Mouse (Mus musculus) CH12.LX (cell line): ENCODE measurements at regions not wholly inside any gene's neighbourhood (a gene's known extent, or its start where the extent isn't known, plus 50 kb on each side); places are given as distances from the start of the nearest gene placed in this dataset.

Experiments used
- DNase-seq: peaks from one replicate; pipeline ENCODE4 v3.0.0-alpha.2; 2013; ENCODE audit errors: extremely low read depth
- H3K27ac ChIP-seq: 2 replicates; pipeline ENCODE4 v1.5.1; 2012; ENCODE audit warnings: low read depth, mild to moderate bottlenecking, control low read depth, moderate library complexity; ENCODE audit not compliant: insufficient read depth
- H3K27me3 ChIP-seq: replicated peaks from 2 replicates; pipeline ENCODE3; 2012; ENCODE audit warnings: inconsistent platforms
- H3K36me3 ChIP-seq, 2 experiments: replicated peaks in 1 of 2; 2 replicates each; pipeline versions ENCODE3 to v1.6.1; 2012; ENCODE audit warnings: inconsistent platforms in 1 of 2, low read length in 1 of 2, mild to moderate bottlenecking in 1 of 2, mixed read lengths in 1 of 2, moderate library complexity in 1 of 2; ENCODE audit not compliant: control insufficient read depth in 1 of 2, insufficient read depth in 1 of 2
- H3K4me1 ChIP-seq, 2 experiments: 2 replicates each; pipeline ENCODE4 v1.6.1; 2012; ENCODE audit warnings: inconsistent platforms in 1 of 2, moderate library complexity in 1 of 2; ENCODE audit not compliant: insufficient read depth in 2 of 2, control insufficient read depth in 1 of 2
- H3K4me2 ChIP-seq: 2 replicates; pipeline ENCODE4 v1.6.1; 2012; ENCODE audit warnings: low read depth, mild to moderate bottlenecking, control low read depth; ENCODE audit not compliant: poor library complexity, insufficient read depth, severe bottlenecking
- H3K4me3 ChIP-seq, 3 experiments: fragments of 150-350 bp in 1 of 3; sonication (generic) in 1 of 3; replicated peaks in 1 of 3; 2 replicates each; pipeline versions ENCODE3 to v1.5.1; 2011 to 2012; ENCODE audit warnings: low read depth in 2 of 3, low read length in 2 of 3, mild to moderate bottlenecking in 2 of 3, moderate library complexity in 2 of 3, control low read depth in 1 of 3, improper control_type of control experiment in 1 of 3, inconsistent platforms in 1 of 3, mixed read lengths in 1 of 3; ENCODE audit not compliant: poor library complexity in 1 of 3
- H3K79me2 ChIP-seq: replicated peaks from 2 replicates; pipeline ENCODE4 v1.6.1; 2012; ENCODE audit warnings: mild to moderate bottlenecking, moderate library complexity; ENCODE audit not compliant: control insufficient read depth, poor library complexity, insufficient read depth, severe bottlenecking; ENCODE audit errors: extremely low read depth
- H3K9ac ChIP-seq: 2 replicates; pipeline ENCODE4 v1.6.1; 2012; ENCODE audit warnings: low read depth, mild to moderate bottlenecking, control low read depth, moderate library complexity; ENCODE audit not compliant: insufficient read depth
- H3K9me3 ChIP-seq: replicated peaks from 2 replicates; pipeline ENCODE3; 2012; ENCODE audit warnings: low read length, inconsistent platforms, mixed read lengths
- BHLHE40 ChIP-seq: IDR thresholded peaks from 2 replicates; pipeline ENCODE4 v1.6.1; 2011; ENCODE audit warnings: mild to moderate bottlenecking, low read depth, low read length, improper control_type of control experiment
- CHD1 ChIP-seq: IDR thresholded peaks from 2 replicates; pipeline ENCODE4 v1.6.1; 2012; ENCODE audit warnings: low read depth, low read length, improper control_type of control experiment, inconsistent platforms
- CHD2 ChIP-seq: IDR thresholded peaks from 2 replicates; pipeline ENCODE4 v1.6.1; 2011; ENCODE audit warnings: low read length, improper control_type of control experiment
- CTCF ChIP-seq, 2 experiments: IDR thresholded peaks in 1 of 2; conservative IDR thresholded peaks in 1 of 2; 2 replicates each; pipeline ENCODE4 v1.5.1; 2011 to 2012; ENCODE audit warnings: low read depth in 2 of 2, low read length in 2 of 2, improper control_type of control experiment in 1 of 2, inconsistent platforms in 1 of 2, mild to moderate bottlenecking in 1 of 2, moderate library complexity in 1 of 2
- E2F4 ChIP-seq: IDR thresholded peaks from 2 replicates; pipeline ENCODE4 v1.6.1; 2011; ENCODE audit warnings: low read depth, low read length, improper control_type of control experiment; ENCODE audit not compliant: insufficient replicate concordance
- ELF1 ChIP-seq: IDR thresholded peaks from 2 replicates; pipeline ENCODE4 v1.6.1; 2014; ENCODE audit warnings: low read depth, mild to moderate bottlenecking, inconsistent platforms, low read length, improper control_type of control experiment
- EP300 ChIP-seq: IDR thresholded peaks from 2 replicates; pipeline ENCODE4 v1.6.1; 2011; ENCODE audit warnings: low read length, improper control_type of control experiment
- ETS1 ChIP-seq: conservative IDR thresholded peaks from 2 replicates; pipeline ENCODE4 v1.6.1; 2012; ENCODE audit warnings: low read depth, mild to moderate bottlenecking, inconsistent platforms, low read length, improper control_type of control experiment, moderate library complexity
- GABPA ChIP-seq: IDR thresholded peaks from 2 replicates; pipeline ENCODE4 v1.6.1; 2012; ENCODE audit warnings: low read depth, low read length, improper control_type of control experiment, inconsistent platforms; ENCODE audit not compliant: insufficient replicate concordance
- HCFC1 ChIP-seq: IDR thresholded peaks from 2 replicates; pipeline ENCODE4 v1.6.1; 2012; ENCODE audit warnings: low read depth, mild to moderate bottlenecking, inconsistent platforms, low read length, improper control_type of control experiment
- IRF4 ChIP-seq: IDR thresholded peaks from 2 replicates; pipeline ENCODE4 v1.6.1; 2014; ENCODE audit warnings: low read depth, mild to moderate bottlenecking, inconsistent platforms, low read length, improper control_type of control experiment
- JUN ChIP-seq: IDR thresholded peaks from 2 replicates; pipeline ENCODE4 v1.6.1; 2011; ENCODE audit warnings: low read depth, mild to moderate bottlenecking, low read length, improper control_type of control experiment, moderate library complexity; ENCODE audit not compliant: insufficient read depth
- JUND ChIP-seq: conservative IDR thresholded peaks from 2 replicates; pipeline ENCODE4 v1.6.1; 2011; ENCODE audit warnings: low read depth, low read length, improper control_type of control experiment
- KAT2A ChIP-seq: IDR thresholded peaks from 2 replicates; pipeline ENCODE4 v1.6.1; 2012; ENCODE audit warnings: low read length, improper control_type of control experiment, inconsistent platforms; ENCODE audit not compliant: insufficient replicate concordance
- MAFK ChIP-seq: IDR thresholded peaks from 2 replicates; pipeline ENCODE4 v1.6.1; 2011; ENCODE audit warnings: low read length, improper control_type of control experiment; ENCODE audit not compliant: insufficient replicate concordance
- MAX ChIP-seq: IDR thresholded peaks from 2 replicates; pipeline ENCODE4 v1.6.1; 2011; ENCODE audit warnings: low read length, improper control_type of control experiment
- MAZ ChIP-seq: IDR thresholded peaks from 2 replicates; pipeline ENCODE4 v1.6.1; 2012; ENCODE audit warnings: low read depth, mild to moderate bottlenecking, inconsistent platforms, low read length, improper control_type of control experiment, moderate library complexity
- MEF2A ChIP-seq: IDR thresholded peaks from 2 replicates; pipeline ENCODE4 v1.6.1; 2014; ENCODE audit warnings: low read depth, mild to moderate bottlenecking, inconsistent platforms, low read length, improper control_type of control experiment, borderline replicate concordance
- MYC ChIP-seq: IDR thresholded peaks from 2 replicates; pipeline ENCODE4 v1.6.1; 2011; ENCODE audit warnings: low read depth, mild to moderate bottlenecking, improper control_type of control experiment, low read length
- NELFE ChIP-seq: IDR thresholded peaks from 2 replicates; pipeline ENCODE4 v1.6.1; 2011; ENCODE audit warnings: low read depth, low read length, improper control_type of control experiment
- POLR2A ChIP-seq: IDR thresholded peaks from 2 replicates; pipeline ENCODE4 v1.6.1; 2011; ENCODE audit warnings: low read depth, mild to moderate bottlenecking, improper control_type of control experiment, low read length
- POLR2AphosphoS2 ChIP-seq: IDR thresholded peaks from 2 replicates; pipeline ENCODE4 v1.6.1; 2011; ENCODE audit warnings: low read depth, low read length, improper control_type of control experiment
- RCOR1 ChIP-seq: conservative IDR thresholded peaks from 2 replicates; pipeline ENCODE4 v1.6.1; 2012; ENCODE audit warnings: low read depth, mild to moderate bottlenecking, inconsistent platforms, low read length, improper control_type of control experiment
- SIN3A ChIP-seq: IDR thresholded peaks from 2 replicates; pipeline ENCODE4 v1.6.1; 2012; ENCODE audit warnings: low read length, improper control_type of control experiment, inconsistent platforms
- TBP ChIP-seq: conservative IDR thresholded peaks from 2 replicates; pipeline ENCODE4 v1.6.1; 2011; ENCODE audit warnings: low read depth, low read length, improper control_type of control experiment
- TCF12 ChIP-seq: IDR thresholded peaks from 2 replicates; pipeline ENCODE4 v1.6.1; 2014; ENCODE audit warnings: low read depth, mild to moderate bottlenecking, inconsistent platforms, low read length, improper control_type of control experiment
- ZNF384 ChIP-seq: IDR thresholded peaks from 2 replicates; pipeline ENCODE4 v1.6.1; 2012; ENCODE audit warnings: low read depth, low read length, improper control_type of control experiment, inconsistent platforms
- dilution Hi-C: fragments of 300-500 bp; cut with MboI; formaldehyde crosslinking; loops from 2 replicates; pipeline ENCODE4 v1.14.3; 2020; ENCODE audit warnings: low sequenced_read_pairs; ENCODE audit not compliant: extremely low pct_unique_long_range_greater_than_20kb, extremely low pct_ligation_motif_present
- in situ Hi-C: fragments of 300-500 bp; cut with MboI; formaldehyde crosslinking; loops from 3 replicates; pipeline ENCODE4 v1.14.3; 2019; ENCODE audit warnings: low sequenced_read_pairs, low pct_ligation_motif_present, low pct_unique_long_range_greater_than_20kb, mixed read lengths

DNA sequence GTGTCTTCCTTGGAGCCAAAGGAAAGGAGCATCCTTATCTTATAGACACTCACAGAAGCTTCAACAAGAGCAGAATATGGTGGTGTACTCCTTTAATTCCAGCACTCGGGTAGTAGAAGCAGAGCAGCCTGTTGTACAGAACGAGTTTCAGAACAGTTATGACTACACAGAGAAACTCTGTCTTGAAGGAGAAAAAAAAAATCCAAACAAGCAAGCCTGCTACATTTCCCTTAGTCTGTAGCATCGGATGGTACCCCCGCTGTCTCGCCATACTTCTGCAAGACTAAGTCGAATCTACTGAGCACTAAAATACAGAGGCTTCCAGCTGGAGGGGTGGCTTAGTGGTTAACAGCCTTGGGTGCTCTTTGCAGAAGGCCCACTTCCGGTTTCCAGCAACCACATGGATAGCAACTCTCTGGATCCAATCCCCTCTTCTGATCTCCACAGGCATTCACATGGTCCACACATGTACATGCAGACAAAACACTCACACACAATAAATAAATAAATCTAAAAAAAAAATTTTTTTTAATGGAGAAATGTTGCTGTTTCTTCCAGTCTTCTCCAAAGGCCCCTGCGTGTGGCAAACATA, 144.6 kb upstream of the Jmjd1c start (continued):
- TF ChIP-seq POLR2A (peak; percentile 33), E2F4 (no peak), CTCF (conservative IDR thresholded peaks at IDR 0.05 in 1 of 2, IDR thresholded peaks at IDR 0.05 in 1 of 2; ENCODE audit: low read depth in 2 of 2, low read length in 2 of 2) (no peak), IRF4 (peak; percentile 91), RCOR1 (peak; percentile 88; the same call in 1 of the 2 replicates)

DNA sequence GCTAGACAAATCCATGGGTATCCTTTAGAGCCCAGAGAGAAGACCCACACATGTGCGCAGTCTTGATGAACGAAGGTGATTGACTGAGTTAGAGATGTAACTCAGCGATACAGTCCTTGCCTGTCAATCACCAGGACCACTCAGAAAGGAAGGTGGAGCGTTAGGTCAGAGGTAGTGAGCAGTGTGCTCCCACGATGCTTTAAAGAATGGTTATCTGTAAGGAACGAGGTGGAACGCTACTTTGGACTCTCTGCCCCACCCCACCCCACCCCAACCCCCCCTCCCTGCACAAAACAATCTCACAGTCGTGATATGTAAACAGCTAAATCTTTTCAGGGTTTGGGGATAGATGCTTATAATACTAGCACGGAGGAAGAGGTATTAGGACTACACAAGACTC, 144.0 kb upstream of the Jmjd1c start:
- in situ Hi-C loops: no loop called here
- H3K27ac ChIP-seq: peak overlapping the region; percentile 98

DNA sequence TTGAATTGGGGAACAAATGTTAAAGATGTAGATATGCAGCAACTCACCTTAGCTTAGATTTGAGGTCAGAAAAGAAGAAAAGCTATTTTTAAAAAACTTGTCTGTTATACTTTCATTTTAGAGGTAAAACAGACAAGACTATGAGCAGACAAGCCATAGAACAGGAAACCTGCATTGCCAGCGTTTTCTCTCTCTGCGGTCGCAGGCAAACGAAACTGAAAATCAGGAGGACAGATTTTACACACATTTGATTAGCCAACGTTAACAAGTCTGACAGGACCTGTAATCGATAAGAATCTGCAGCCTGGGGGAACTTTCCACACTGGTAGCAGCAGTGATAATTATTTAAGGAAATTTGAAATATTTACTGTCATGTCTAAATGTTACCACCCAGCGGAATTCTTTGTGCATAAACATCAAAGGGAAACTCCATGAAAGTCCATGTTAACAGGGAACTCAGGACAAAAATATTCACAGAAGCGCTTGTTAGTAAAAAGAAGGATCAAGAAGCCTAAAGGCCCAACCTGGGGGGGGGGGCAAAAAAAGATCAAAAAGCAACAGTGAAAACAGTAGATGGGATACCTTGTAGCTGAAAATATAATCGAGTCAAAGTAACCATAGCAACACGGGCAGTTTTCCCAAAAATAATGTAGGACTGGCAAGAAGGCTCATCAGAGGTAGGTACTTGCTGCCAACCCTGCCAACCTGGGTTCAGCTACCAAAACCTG, 142.5 kb upstream of the Jmjd1c start:
- in situ Hi-C loops (no loop called here), dilution Hi-C loops (no loop called here)
- Histone ChIP-seq H3K4me1 (peaks cover 20 to 73% of the 10 kb centered on the region in 2 experiments), H3K27me3 (no peaks in the 10 kb centered on the region), H3K4me2 (peak overlapping the region; percentile 41), H3K79me2 (no peaks in the 10 kb centered on the region), H3K9ac (peak overlapping the region; percentile 72), H3K36me3 (no peaks in the 10 kb centered on the region), H3K9me3 (peaks cover 4% of the 10 kb centered on the region), H3K4me3 (no peak overlapping the region), H3K27ac (peak overlapping the region; percentile 97)
- peak; percentile 90 for DNase-seq
- TF ChIP-seq BHLHE40 (peak; percentile 86), KAT2A (0 out of 2 replicates have a peak, but pooled peaks have one; percentile 12), ETS1 (peak; percentile 96), TBP (peak; percentile 66; the same call in 1 of the 2 replicates), MAX (peak; percentile 71), IRF4 (peak; percentile 97), ZNF384 (no peak; the same call in none of the 2 replicates), POLR2A (no peak), GABPA (no peak), RCOR1 (peak; percentile 19; the same call in 1 of the 2 replicates), HCFC1 (0 out of 2 replicates have a peak, but pooled peaks have one; percentile 12), CHD1 (peak; percentile 93), SIN3A (peak; percentile 44), TCF12 (peak; percentile 94), JUND (peak; percentile 73; the same call in 1 of the 2 replicates), CHD2 (0 out of 2 replicates have a peak, but pooled peaks have one; percentile 53), ELF1 (no peak), NELFE (no peak), JUN (peak; percentile 76; the same call in 1 of the 2 replicates), EP300 (peak; percentile 97), MAZ (peak; percentile 62; the same call in 1 of the 2 replicates), MAFK (peak; percentile 96), MEF2A (peak; percentile 94)

More for the DNA sequence above, 144.0 kb upstream of the Jmjd1c start:
- Histone ChIP-seq H3K79me2 (no peaks in the 10 kb centered on the region), H3K36me3 (no peaks in the 10 kb centered on the region), H3K4me1 (peaks cover 20 to 63% of the 10 kb centered on the region in 2 experiments), H3K9me3 (no peaks in the 10 kb centered on the region), H3K27me3 (no peaks in the 10 kb centered on the region), H3K4me3 (no peak overlapping the region), H3K9ac (peak overlapping the region; percentile 41; the same call in 1 of the 2 replicates)
- no peak for DNase-seq
- dilution Hi-C loops: no loop called here
- no peak for TF ChIP-seq MAZ
- no peak for TF ChIP-seq POLR2AphosphoS2
- no peak for TF ChIP-seq KAT2A
- TF ChIP-seq NELFE: no peak
- no peak for TF ChIP-seq MYC
- peak; percentile 8; the same call in 1 of the 2 replicates for TF ChIP-seq IRF4
- TF ChIP-seq ETS1: no peak
- TF ChIP-seq, all 38 proteins: peak for 1
- H3K4me2 ChIP-seq: peak overlapping the region; percentile 53
